Mouse (Mus musculus) bone marrow macrophage, adult 2 months (primary cell): ENCODE measurements around the gene Colgalt2.

Experiments
- CTCF ChIP-seq: IDR thresholded peaks from 2 replicates; pipeline ENCODE4 v1.5.1; 2012; ENCODE audit warnings: low read depth, mild to moderate bottlenecking, low read length, moderate library complexity
- POLR2A ChIP-seq: IDR thresholded peaks from 2 replicates; pipeline ENCODE4 v1.6.1; 2012; ENCODE audit warnings: mild to moderate bottlenecking, low read depth, low read length, borderline replicate concordance

DNA sequence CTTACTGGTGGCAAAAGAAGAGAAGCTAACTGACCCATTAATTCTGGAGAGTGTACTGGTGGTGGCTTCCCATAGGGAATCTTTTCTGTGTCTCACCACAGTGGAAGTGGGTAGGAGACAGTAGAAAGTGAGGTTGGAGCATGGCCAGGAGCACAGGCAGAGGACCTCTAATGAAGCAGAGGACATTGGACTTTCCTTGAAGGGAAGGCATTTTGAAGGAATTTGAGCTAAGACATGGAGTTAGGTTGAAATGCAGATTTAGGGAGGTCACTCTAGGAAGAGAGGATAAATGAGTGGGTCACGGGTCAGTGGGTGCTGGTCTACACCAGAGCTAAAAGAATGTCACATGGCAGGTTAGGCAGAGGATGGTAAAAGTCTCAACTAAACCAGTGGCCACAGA is 91.2 kb downstream of the Colgalt2 start:
- TF ChIP-seq CTCF (no peak), POLR2A (no peak)
